Mouse (Mus musculus): ENCODE measurements at regions not wholly inside any gene's neighbourhood (a gene's known extent, or its start where the extent isn't known, plus 50 kb on each side); places are given as distances from the start of the nearest gene placed in this dataset.

GRCm38 (mm10) chr6:31117666-31118065 lies 158.8 kb upstream of the Klf14 start:
- DNase-seq (ENCODE audit: low spot score): no peak
- H3K27me3 ChIP-seq (ENCODE audit: control insufficient read depth, insufficient read depth, low read length): no peaks in the 10 kb centered on the region
- 90% methylated on average over 12 of the region's 12 CpGs for WGBS
- ATAC-seq (ENCODE audit: insufficient number of reproducible peaks, low FRiP score, low TSS enrichment, low read depth): no peak
- H3K4me3 ChIP-seq (ENCODE audit: low read depth, low read length): no peak overlapping the region
- H3K9ac ChIP-seq (ENCODE audit: low read length): no peak overlapping the region
- H3K36me3 ChIP-seq (ENCODE audit: control insufficient read depth, insufficient read depth, low read length): no peaks in the 10 kb centered on the region
- H3K27ac ChIP-seq (replicated peaks; ENCODE audit: low read depth, low read length): no peak overlapping the region
- no peaks in the 10 kb centered on the region for H3K4me1 ChIP-seq (ENCODE audit: control insufficient read depth, insufficient read depth, low read length)
- no peaks in the 10 kb centered on the region for H3K9me3 ChIP-seq (ENCODE audit: control insufficient read depth, low read length)
- H3K4me2 ChIP-seq (ENCODE audit: low read depth, severe bottlenecking): no peak overlapping the region

DNA sequence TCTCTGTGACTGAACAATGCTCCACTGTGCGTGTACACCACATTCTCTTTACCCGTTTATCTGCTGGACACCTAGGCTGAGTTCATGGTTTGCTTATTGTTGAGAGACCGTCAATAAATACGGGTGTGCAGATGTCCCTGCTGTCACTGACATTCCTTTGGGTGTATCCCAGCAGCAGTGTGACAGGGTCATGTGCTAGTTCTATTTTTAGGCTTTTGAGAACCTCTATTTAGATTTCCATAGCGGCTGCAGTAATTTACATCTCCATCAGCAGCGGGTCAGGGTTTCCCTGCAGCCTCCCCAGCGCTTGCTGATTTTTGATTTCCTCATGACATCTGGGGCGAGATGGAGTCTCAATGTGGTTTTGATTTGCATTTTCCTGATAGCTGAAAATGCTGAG lies 162.1 kb upstream of the Klf14 start:
- DNase-seq (ENCODE audit: low spot score): no peak
- H3K4me3 ChIP-seq (ENCODE audit: low read depth, low read length): no peak overlapping the region
- no peaks in the 10 kb centered on the region for H3K36me3 ChIP-seq (ENCODE audit: control insufficient read depth, insufficient read depth, low read length)
- H3K9me3 ChIP-seq (ENCODE audit: control insufficient read depth, low read length): no peaks in the 10 kb centered on the region
- no peak overlapping the region for H3K4me2 ChIP-seq (ENCODE audit: low read depth, severe bottlenecking)
- H3K4me1 ChIP-seq (ENCODE audit: control insufficient read depth, insufficient read depth, low read length): no peaks in the 10 kb centered on the region
- no peak overlapping the region for H3K27ac ChIP-seq (replicated peaks; ENCODE audit: low read depth, low read length)
- H3K27me3 ChIP-seq (ENCODE audit: control insufficient read depth, insufficient read depth, low read length): no peaks in the 10 kb centered on the region
- no peak overlapping the region for H3K9ac ChIP-seq (ENCODE audit: low read length)
- WGBS: 82% methylated on average over 8 of the region's 8 CpGs
- no peak for ATAC-seq (ENCODE audit: insufficient number of reproducible peaks, low FRiP score, low TSS enrichment, low read depth)

DNA sequence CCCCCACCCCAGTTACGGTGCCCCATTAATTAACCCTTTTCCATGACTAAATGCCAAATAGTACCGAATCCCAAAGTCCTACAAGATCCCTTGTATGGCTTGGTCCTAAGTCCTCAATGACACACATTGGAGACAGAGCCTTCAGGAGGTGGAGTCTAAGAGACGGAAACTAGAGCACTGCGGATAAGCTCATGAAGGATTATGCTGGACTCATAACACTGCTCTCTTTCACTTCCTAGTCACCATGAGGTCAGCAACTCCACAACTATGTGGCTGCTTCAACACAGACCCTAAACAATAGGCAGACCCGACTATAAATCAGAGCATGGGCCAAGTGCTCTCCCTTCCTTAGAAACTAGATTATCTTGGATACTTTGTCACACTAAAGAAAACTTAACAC lies 164.0 kb upstream of the Klf14 start:
- H3K4me2 ChIP-seq (ENCODE audit: low read depth, severe bottlenecking): no peak overlapping the region
- H3K9me3 ChIP-seq (ENCODE audit: control insufficient read depth, low read length): no peaks in the 10 kb centered on the region
- H3K4me3 ChIP-seq (ENCODE audit: low read depth, low read length): no peak overlapping the region
- no peak overlapping the region for H3K9ac ChIP-seq (ENCODE audit: low read length)
- H3K36me3 ChIP-seq (ENCODE audit: control insufficient read depth, insufficient read depth, low read length): no peaks in the 10 kb centered on the region
- no peak for ATAC-seq (ENCODE audit: insufficient number of reproducible peaks, low FRiP score, low TSS enrichment, low read depth)
- 93% methylated on average over 5 of the region's 5 CpGs for WGBS
- no peak for DNase-seq (ENCODE audit: low spot score)
- H3K27me3 ChIP-seq (ENCODE audit: control insufficient read depth, insufficient read depth, low read length): no peaks in the 10 kb centered on the region
- H3K27ac ChIP-seq (replicated peaks; ENCODE audit: low read depth, low read length): no peak overlapping the region
- H3K4me1 ChIP-seq (ENCODE audit: control insufficient read depth, insufficient read depth, low read length): no peaks in the 10 kb centered on the region

GRCm38 (mm10) chr6:31123342-31123990 lies 164.6 kb upstream of the Klf14 start:
- no peak overlapping the region for H3K9ac ChIP-seq (ENCODE audit: low read length)
- H3K4me2 ChIP-seq (ENCODE audit: low read depth, severe bottlenecking): no peak overlapping the region
- no peaks in the 10 kb centered on the region for H3K4me1 ChIP-seq (ENCODE audit: control insufficient read depth, insufficient read depth, low read length)
- no peak overlapping the region for H3K27ac ChIP-seq (replicated peaks; ENCODE audit: low read depth, low read length)
- no peaks in the 10 kb centered on the region for H3K9me3 ChIP-seq (ENCODE audit: control insufficient read depth, low read length)
- no peaks in the 10 kb centered on the region for H3K36me3 ChIP-seq (ENCODE audit: control insufficient read depth, insufficient read depth, low read length)
- no peak overlapping the region for H3K4me3 ChIP-seq (ENCODE audit: low read depth, low read length)
- no peak for DNase-seq (ENCODE audit: low spot score)
- H3K27me3 ChIP-seq (ENCODE audit: control insufficient read depth, insufficient read depth, low read length): no peaks in the 10 kb centered on the region
- 68% methylated on average over 4 of the region's 4 CpGs for WGBS
- no peak for ATAC-seq (ENCODE audit: insufficient number of reproducible peaks, low FRiP score, low TSS enrichment, low read depth)

DNA sequence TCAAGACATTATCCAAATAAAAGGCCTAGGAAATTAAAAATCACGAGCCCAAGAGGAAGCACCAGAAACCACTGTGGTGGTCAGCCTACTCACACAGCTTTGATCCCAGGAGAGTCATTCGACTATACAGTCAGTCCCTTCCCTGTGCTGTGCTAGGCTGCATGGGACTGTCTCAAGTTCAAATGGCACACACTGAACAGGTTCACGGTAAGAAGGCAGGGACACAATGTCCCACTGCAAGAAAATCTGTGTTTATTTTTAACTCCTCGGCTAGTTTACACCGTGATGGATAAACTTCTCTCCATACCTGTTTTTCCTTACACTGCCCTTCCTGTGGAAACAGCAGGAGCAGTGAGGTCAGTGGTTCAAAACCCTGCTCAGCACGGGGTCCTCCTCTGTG lies 165.2 kb upstream of the Klf14 start:
- Histone ChIP-seq H3K4me2 (ENCODE audit: low read depth, severe bottlenecking) (no peak overlapping the region), H3K9ac (ENCODE audit: low read length) (no peak overlapping the region), H3K4me1 (ENCODE audit: control insufficient read depth, insufficient read depth, low read length) (no peaks in the 10 kb centered on the region), H3K27me3 (ENCODE audit: control insufficient read depth, insufficient read depth, low read length) (no peaks in the 10 kb centered on the region), H3K4me3 (ENCODE audit: low read depth, low read length) (no peak overlapping the region), H3K27ac (replicated peaks; ENCODE audit: low read depth, low read length) (no peak overlapping the region), H3K9me3 (ENCODE audit: control insufficient read depth, low read length) (no peaks in the 10 kb centered on the region), H3K36me3 (ENCODE audit: control insufficient read depth, insufficient read depth, low read length) (no peaks in the 10 kb centered on the region)
- DNase-seq (ENCODE audit: low spot score) (no peak), ATAC-seq (ENCODE audit: insufficient number of reproducible peaks, low FRiP score, low TSS enrichment, low read depth) (no peak)
- WGBS: 77% methylated on average over 6 of the region's 6 CpGs

DNA sequence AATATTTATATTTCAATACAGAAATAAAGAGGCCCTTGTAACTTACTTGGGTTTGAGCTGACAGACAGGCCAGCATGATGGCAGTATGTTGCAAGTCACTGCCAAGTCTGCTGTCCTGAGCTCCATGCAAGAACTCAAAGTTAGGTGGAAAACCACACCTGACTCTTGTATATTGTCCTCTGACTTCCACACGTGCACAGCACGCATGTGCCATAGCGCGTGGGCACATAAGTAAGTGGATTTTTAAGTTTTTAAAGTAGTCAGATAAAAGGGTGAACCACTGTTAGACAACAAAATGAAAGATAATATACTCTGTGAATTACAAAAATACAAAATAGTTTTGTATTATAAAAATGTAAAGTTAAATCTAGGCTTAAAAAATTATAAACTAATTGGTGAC lies 166.0 kb upstream of the Klf14 start:
- Histone ChIP-seq H3K27me3 (ENCODE audit: control insufficient read depth, insufficient read depth, low read length) (no peaks in the 10 kb centered on the region), H3K27ac (replicated peaks; ENCODE audit: low read depth, low read length) (no peak overlapping the region), H3K4me2 (ENCODE audit: low read depth, severe bottlenecking) (no peak overlapping the region), H3K9me3 (ENCODE audit: control insufficient read depth, low read length) (no peaks in the 10 kb centered on the region), H3K4me1 (ENCODE audit: control insufficient read depth, insufficient read depth, low read length) (no peaks in the 10 kb centered on the region), H3K36me3 (ENCODE audit: control insufficient read depth, insufficient read depth, low read length) (no peaks in the 10 kb centered on the region), H3K4me3 (ENCODE audit: low read depth, low read length) (no peak overlapping the region), H3K9ac (ENCODE audit: low read length) (no peak overlapping the region)
- no peak for ATAC-seq (ENCODE audit: insufficient number of reproducible peaks, low FRiP score, low TSS enrichment, low read depth)
- DNase-seq (ENCODE audit: low spot score): no peak
- 97% methylated on average over 4 of the region's 4 CpGs for WGBS

- Histone ChIP-seq H3K4me2 (ENCODE audit: low read depth, severe bottlenecking) (no peak overlapping the region), H3K36me3 (ENCODE audit: control insufficient read depth, insufficient read depth, low read length) (no peaks in the 10 kb centered on the region), H3K27ac (replicated peaks; ENCODE audit: low read depth, low read length) (no peak overlapping the region), H3K4me1 (ENCODE audit: control insufficient read depth, insufficient read depth, low read length) (no peaks in the 10 kb centered on the region), H3K9ac (ENCODE audit: low read length) (no peak overlapping the region), H3K9me3 (ENCODE audit: control insufficient read depth, low read length) (no peaks in the 10 kb centered on the region), H3K27me3 (ENCODE audit: control insufficient read depth, insufficient read depth, low read length) (no peaks in the 10 kb centered on the region), H3K4me3 (ENCODE audit: low read depth, low read length) (no peak overlapping the region)
- 70% methylated on average over 19 of the region's 19 CpGs for WGBS
- ATAC-seq (ENCODE audit: insufficient number of reproducible peaks, low FRiP score, low TSS enrichment, low read depth) (no peak), DNase-seq (ENCODE audit: low spot score) (peak; percentile 40)
Observed at GRCm38 (mm10) chr6:31125328-31126118, 166.6 kb upstream of the Klf14 start.

- H3K36me3 ChIP-seq (ENCODE audit: control insufficient read depth, insufficient read depth, low read length): no peaks in the 10 kb centered on the region
- no peak overlapping the region for H3K9ac ChIP-seq (ENCODE audit: low read length)
- H3K4me2 ChIP-seq (ENCODE audit: low read depth, severe bottlenecking): no peak overlapping the region
- H3K27me3 ChIP-seq (ENCODE audit: control insufficient read depth, insufficient read depth, low read length): no peaks in the 10 kb centered on the region
- no peak for ATAC-seq (ENCODE audit: insufficient number of reproducible peaks, low FRiP score, low TSS enrichment, low read depth)
- H3K9me3 ChIP-seq (ENCODE audit: control insufficient read depth, low read length): no peaks in the 10 kb centered on the region
- no peak overlapping the region for H3K4me3 ChIP-seq (ENCODE audit: low read depth, low read length)
- no peak for DNase-seq (ENCODE audit: low spot score)
- H3K27ac ChIP-seq (replicated peaks; ENCODE audit: low read depth, low read length): no peak overlapping the region
- WGBS: 86% methylated on average over 15 of the region's 15 CpGs
- H3K4me1 ChIP-seq (ENCODE audit: control insufficient read depth, insufficient read depth, low read length): no peaks in the 10 kb centered on the region
Observed at GRCm38 (mm10) chr6:31126131-31126871, 167.4 kb upstream of the Klf14 start.
